Mouse (Mus musculus) kidney, embryonic 14.5 days (tissue): Measurements from ENCODE around the gene Atp2a1. TPM values are rescaled to one million over a fixed set of nuclear protein-coding genes. Genes with fewer than 3 reads are reported as not detected.

Experiments used
- ATAC-seq: fragments of 200-750 bp; cut with Nextera tagmentation; 2 replicates; pipeline ENCODE4 v1.8.0; 2017; ENCODE audit warnings: moderate number of reproducible peaks, mild to moderate bottlenecking, moderate TSS enrichment, moderate library complexity; ENCODE audit not compliant: low FRiP score, low TSS enrichment
- H3K27ac ChIP-seq: fragments of 300-500 bp; sonication (generic); 2 replicates; pipeline ENCODE4 v1.5.1; 2014; ENCODE audit warnings: low read depth, mild to moderate bottlenecking, low read length, moderate library complexity, mixed read lengths
- H3K27me3 ChIP-seq: fragments of 300-500 bp; sonication (generic); 2 replicates; pipeline ENCODE4 v1.6.1; 2014; ENCODE audit warnings: mild to moderate bottlenecking, low read length; ENCODE audit not compliant: control insufficient read depth, insufficient read depth
- H3K36me3 ChIP-seq: fragments of 300-500 bp; sonication (generic); 2 replicates; pipeline ENCODE4 v1.6.1; 2014; ENCODE audit warnings: low read length, mixed read lengths; ENCODE audit not compliant: control insufficient read depth, insufficient read depth
- H3K4me1 ChIP-seq: fragments of 300-500 bp; sonication (generic); 2 replicates; pipeline ENCODE4 v1.6.1; 2014; ENCODE audit warnings: low read length, mixed read lengths; ENCODE audit not compliant: control insufficient read depth, insufficient read depth
- H3K4me2 ChIP-seq: fragments of 300-500 bp; sonication (generic); replicated peaks from 2 replicates; pipeline ENCODE4 v1.6.1; 2014; ENCODE audit warnings: low read depth, mild to moderate bottlenecking, low read length
- H3K4me3 ChIP-seq: fragments of 300-500 bp; sonication (generic); 2 replicates; pipeline ENCODE4 v1.5.1; 2014; ENCODE audit warnings: mild to moderate bottlenecking, low read length
- H3K9ac ChIP-seq: fragments of 300-500 bp; sonication (generic); 2 replicates; pipeline ENCODE4 v1.6.1; 2014; ENCODE audit warnings: low read depth, mild to moderate bottlenecking, low read length, moderate library complexity
- H3K9me3 ChIP-seq: fragments of 300-500 bp; sonication (generic); 2 replicates; pipeline ENCODE4 v1.6.1; 2016; ENCODE audit warnings: low read length; ENCODE audit not compliant: control insufficient read depth
- WGBS: fragments of 180-500 bp; shearing (Covaris S2); extraction: QIAGEN DNeasy Blood & Tissue Kit; methylation state at CpG from one replicate; pipeline ENCODE4 v1.1.7; 2014; 5-methylcytosine and 5-hydroxymethylcytosine counted together
- polyA plus RNA-seq: library from polyadenylated mRNA; unstranded; fragments of >200 nt; fragmentation: Nextera tagmentation; extraction: Ambion mirVana; gene quantifications from 2 replicates; pipeline ENCODE4 v1.2.1, GENCODE M21; 2014

Atp2a1 gene
- polyA plus RNA-seq, 1 experiment from 2014 or later: 1.6 TPM

- Histone ChIP-seq H3K4me2 (peak overlapping the region; percentile 22; the same call in 1 of the 2 replicates), H3K9me3 (no peaks in the 10 kb centered on the region), H3K27ac (no peak overlapping the region), H3K36me3 (no peaks in the 10 kb centered on the region), H3K4me1 (0 out of 2 replicates have a peak, but pooled peaks cover 8% of the 10 kb centered on the region), H3K4me3 (peak overlapping the region; percentile 8; the same call in 1 of the 2 replicates), H3K9ac (peak overlapping the region; percentile 28; the same call in 1 of the 2 replicates), H3K27me3 (no peaks in the 10 kb centered on the region)
- ATAC-seq: no peak
- WGBS: 61% methylated on average over 6 of the region's 6 CpGs
These were observed 65.7 kb downstream of the Atp2a1 start for GRCm38 (mm10) chr7:126397221-126397620.

GRCm38 (mm10) chr7:126396298-126397119 is 66.4 kb downstream of the Atp2a1 start, which contains the start of gene Nfatc2ip:
Nfatc2ip (minus strand) TSS chr7:126396737.
- H3K9me3 ChIP-seq: no peaks in the 10 kb centered on the region
- peak within 1 kb of the TSS; percentile 79 for H3K4me2 ChIP-seq
- peak within 1 kb of the TSS; percentile 76 for H3K9ac ChIP-seq
- H3K27me3 ChIP-seq: no peaks in the 10 kb centered on the region
- peak within 1 kb of the TSS; percentile 93 for H3K4me3 ChIP-seq
- H3K36me3 ChIP-seq: no peaks in the 10 kb centered on the region; the same call in 1 of the 2 replicates
- ATAC-seq: peak; percentile 99
- WGBS: under 1% methylated on average over 59 of the region's 59 CpGs
- no peak within 1 kb of the TSS for H3K27ac ChIP-seq
- 0 out of 2 replicates have a peak, but pooled peaks cover 8% of the 10 kb centered on the region for H3K4me1 ChIP-seq

Other genes with a start within 250 kb of the Atp2a1 start
- gene Sbk1, start 190.5 kb downstream of the Atp2a1 start, polyA plus RNA-seq: 41.6 and 52.0 TPM in 2 replicates
- 1.9 and 2.9 TPM in 2 replicates for gene Lat, start 93.5 kb downstream of the Atp2a1 start, polyA plus RNA-seq
- gene Spns1, start 85.7 kb downstream of the Atp2a1 start, polyA plus RNA-seq: 41.8 and 54.6 TPM in 2 replicates
- gene Nfatc2ip, start 66.4 kb downstream of the Atp2a1 start, polyA plus RNA-seq: 2.8 and 4.1 TPM in 2 replicates
- gene Cd19, start 48.2 kb downstream of the Atp2a1 start, polyA plus RNA-seq: not detected in 2 replicates
- gene Rabep2, start 34.3 kb downstream of the Atp2a1 start, polyA plus RNA-seq: 24.8 and 30.5 TPM in 2 replicates
- 36.9 and 47.1 TPM in 2 replicates for gene Sh2b1, start 12.3 kb upstream of the Atp2a1 start, polyA plus RNA-seq
- gene Tufm, start 24.3 kb upstream of the Atp2a1 start, polyA plus RNA-seq: 145 and 159 TPM in 2 replicates
- 39.9 and 59.7 TPM in 2 replicates for gene Atxn2l, start 40.3 kb upstream of the Atp2a1 start, polyA plus RNA-seq
- 174 and 207 TPM in 2 replicates for gene Eif3c, start 103.3 kb upstream of the Atp2a1 start, polyA plus RNA-seq
- gene Apobr, start 121.8 kb upstream of the Atp2a1 start, polyA plus RNA-seq: 0.38 and 0.39 TPM in 2 replicates
- 29.8 and 30.4 TPM in 2 replicates for gene Cln3, start 122.7 kb upstream of the Atp2a1 start, polyA plus RNA-seq
- gene Il27, start 131.8 kb upstream of the Atp2a1 start, polyA plus RNA-seq: not detected in 2 replicates
- 2.4 and 2.6 TPM in 2 replicates for gene Nupr1, start 167.8 kb upstream of the Atp2a1 start, polyA plus RNA-seq
- 35.6 and 52.5 TPM in 2 replicates for gene Sgf29, start 186.2 kb upstream of the Atp2a1 start, polyA plus RNA-seq
- 5.2 and 6.3 TPM in 2 replicates for gene Sult1a1, start 213.3 kb upstream of the Atp2a1 start, polyA plus RNA-seq
- 145 and 184 TPM in 2 replicates for gene Bola2, start 232.3 kb upstream of the Atp2a1 start, polyA plus RNA-seq
- gene Slx1b, start 232.7 kb upstream of the Atp2a1 start, polyA plus RNA-seq: 7.7 and 8.1 TPM in 2 replicates
- 18.3 and 19.6 TPM in 2 replicates for gene Coro1a, start 244.7 kb upstream of the Atp2a1 start, polyA plus RNA-seq